9 mouse cellular contexts compared by ENCODE assay signal in genomic region chr1:193242863-193243262, GRCm38 (mm10). TPM values are rescaled to one million over a fixed set of nuclear protein-coding genes. Genes with fewer than 3 reads are reported as not detected.
DNase-seq lines count a peak whose midpoint lies in the region; ATAC-seq and TF ChIP-seq lines count a peak whose summit lies in the region.
"Had no signal": no experiment of that assay in that cellular context is flagged by ENCODE, and none has a peak within 500 bp of the region (broad histone marks: within the 10 kb centered on the region; RNA-seq: fewer than 3 reads in every experiment).

No protein-coding gene starts in this region.

- ATAC-seq in liver, postnatal 0 days: no peak
- ATAC-seq in liver, embryonic 11.5 days (replicated peaks; ENCODE audit: low FRiP score): no peak
- peak; percentile 59 for ATAC-seq in common myeloid progenitor, adult 5-6 weeks (replicated peaks; ENCODE audit: low read depth, poor library complexity, severe bottlenecking)
- no peak for ATAC-seq in erythroid progenitor cell, adult 5-6 weeks (replicated peaks; ENCODE audit: low FRiP score, poor library complexity, severe bottlenecking)

- no peaks in the 10 kb centered on the region for H3K27me3 ChIP-seq in liver, postnatal 0 days (ENCODE audit: insufficient read depth, low read length)
- no peaks in the 10 kb centered on the region for H3K27me3 ChIP-seq in liver, embryonic 11.5 days (replicated peaks; ENCODE audit: control insufficient read depth, insufficient read depth, low read length)

- no peaks in the 10 kb centered on the region for H3K36me3 ChIP-seq in liver, postnatal 0 days (replicated peaks; ENCODE audit: insufficient read depth, low read length)
- H3K36me3 ChIP-seq in liver, embryonic 11.5 days (ENCODE audit: control insufficient read depth, insufficient read depth, low read length): no peaks in the 10 kb centered on the region

- peak; percentile 19 for DNase-seq in gastrocnemius, postnatal 25 days
- DNase-seq in gastrocnemius, adult 8-10 months (ENCODE audit: low spot score in 2 of 2): no peak
- DNase-seq in liver, postnatal 0 days: peak; percentile 16
- DNase-seq in liver, embryonic 11.5 days (ENCODE audit: low spot score): no peak
- peak; percentile 11 for DNase-seq in spleen, adult 12 weeks (ENCODE audit: low spot score)
- DNase-seq in kidney, postnatal 10 days: no peak

- no peaks in the 10 kb centered on the region for H3K9me3 ChIP-seq in liver, postnatal 0 days (ENCODE audit: low read length)
- H3K9me3 ChIP-seq in liver, embryonic 11.5 days (ENCODE audit: control insufficient read depth, low read length): no peaks in the 10 kb centered on the region

- peak overlapping the region; percentile 23; the same call in 1 of the 2 replicates for H3K4me2 ChIP-seq in liver, postnatal 0 days (ENCODE audit: low read depth, low read length)
- no peak overlapping the region for H3K4me2 ChIP-seq in liver, embryonic 11.5 days
- H3K4me2 ChIP-seq: lung, embryonic 14.5 days had no signal

- H3K4me1 ChIP-seq in liver, postnatal 0 days (ENCODE audit: insufficient read depth): no peaks in the 10 kb centered on the region; the same call in 1 of the 2 replicates
- no peaks in the 10 kb centered on the region for H3K4me1 ChIP-seq in liver, embryonic 11.5 days (replicated peaks; ENCODE audit: control insufficient read depth, insufficient read depth, low read length)

- no peak overlapping the region for H3K4me3 ChIP-seq in liver, postnatal 0 days (ENCODE audit: low read depth, low read length)
- H3K4me3 ChIP-seq in liver, embryonic 11.5 days (ENCODE audit: low read depth, low read length): no peak overlapping the region

- no peak overlapping the region for H3K9ac ChIP-seq in liver, postnatal 0 days (replicated peaks)
- H3K9ac ChIP-seq in liver, embryonic 11.5 days (ENCODE audit: low read depth, low read length): no peak overlapping the region
- H3K9ac ChIP-seq: lung, embryonic 14.5 days had no signal

- no peak for TF ChIP-seq CTCF in liver, postnatal 0 days (IDR thresholded peaks at IDR 0.05; ENCODE audit: low read depth)

- no peak for TF ChIP-seq EP300 in liver, postnatal 0 days (IDR thresholded peaks at IDR 0.05; ENCODE audit: low read depth)

- 36% methylated on average over 4 of the region's 4 CpGs for WGBS in liver, postnatal 0 days (ENCODE audit: insufficient replicate concordance)
- 56% methylated on average over 4 of the region's 4 CpGs for WGBS in liver, embryonic 11.5 days

- peak overlapping the region; percentile 56 for H3K27ac ChIP-seq in liver, postnatal 0 days (ENCODE audit: low read depth)
- no peak overlapping the region for H3K27ac ChIP-seq in liver, embryonic 11.5 days (ENCODE audit: low read depth, low read length)

RNA-seq across cellular contexts. Expression of gene Hsd11b1, which starts 21.0 kb away (rescaled TPM):
- 1 to 10 TPM; 6.3 to 7.9 TPM for total RNA-seq in gastrocnemius, postnatal 25 days (2021)
- 1 to 10 TPM; 3.6 to 7.9 (median 4.7) TPM for total RNA-seq in gastrocnemius, adult 8-10 months (2022)
- 252 and 257 TPM in 2 replicates for polyA plus RNA-seq in liver, postnatal 0 days (2015; fragmentation: Nextera tagmentation; extraction: Ambion mirVana)
- 1.1 and 1.8 TPM in 2 replicates for polyA plus RNA-seq in liver, embryonic 11.5 days (2014; fragmentation: Nextera tagmentation; extraction: Ambion mirVana)
- total RNA-seq in common myeloid progenitor, adult 5-6 weeks (2017): 1.4 TPM in 1 of 2 replicates, not detected in the other
- 23.8 and 24.7 TPM in 2 replicates for total RNA-seq in erythroid progenitor cell, adult 5-6 weeks (2015; ENCODE audit: low replicate concordance)
- total RNA-seq in erythroid progenitor cell, adult 5-6 weeks (2017; ENCODE audit: low replicate concordance): 7.7 and 8.5 TPM in 2 replicates

RNA-seq across cellular contexts. Expression of gene G0s2, which starts 30.2 kb away (rescaled TPM):
- 10 to 100 TPM; 14.8 to 47.8 TPM for total RNA-seq in gastrocnemius, postnatal 25 days (2021)
- total RNA-seq in gastrocnemius, adult 8-10 months (2022): 10 to 100 TPM; 14.5 to 30.2 (median 27.6) TPM
- polyA plus RNA-seq in liver, postnatal 0 days (2015; fragmentation: Nextera tagmentation; extraction: Ambion mirVana): 269 and 386 TPM in 2 replicates
- 33.2 and 33.3 TPM in 2 replicates for polyA plus RNA-seq in liver, embryonic 11.5 days (2014; fragmentation: Nextera tagmentation; extraction: Ambion mirVana)
- total RNA-seq in common myeloid progenitor, adult 5-6 weeks (2017): 0.29 and 3.4 TPM in 2 replicates
- 3.8 and 7.6 TPM in 2 replicates for total RNA-seq in erythroid progenitor cell, adult 5-6 weeks (2015; ENCODE audit: low replicate concordance)
- total RNA-seq in erythroid progenitor cell, adult 5-6 weeks (2017; ENCODE audit: low replicate concordance): 2.3 and 6.8 TPM in 2 replicates

RNA-seq across cellular contexts. Expression of gene Lamb3, which starts 35.4 kb away (rescaled TPM):
- 1 to 10 TPM; 2.0 to 2.7 TPM for total RNA-seq in gastrocnemius, postnatal 25 days (2021)
- total RNA-seq in gastrocnemius, adult 8-10 months (2022): 1 to 10 TPM; 2.1 to 5.0 (median 2.5) TPM
- polyA plus RNA-seq in liver, postnatal 0 days (2015; fragmentation: Nextera tagmentation; extraction: Ambion mirVana): 1.3 and 1.5 TPM in 2 replicates
- 0.15 and 0.48 TPM in 2 replicates for polyA plus RNA-seq in liver, embryonic 11.5 days (2014; fragmentation: Nextera tagmentation; extraction: Ambion mirVana)
- total RNA-seq in common myeloid progenitor, adult 5-6 weeks (2017): 0.39 and 2.1 TPM in 2 replicates
- 13.0 TPM in 1 of 2 replicates, not detected in the other for total RNA-seq in erythroid progenitor cell, adult 5-6 weeks (2015; ENCODE audit: low replicate concordance)
- 1.3 TPM in 1 of 2 replicates, not detected in the other for total RNA-seq in erythroid progenitor cell, adult 5-6 weeks (2017; ENCODE audit: low replicate concordance)

RNA-seq across cellular contexts. Expression of gene Traf3ip3, which starts 41.4 kb away (rescaled TPM):
- 1 to 10 TPM; 2.1 to 3.3 TPM for total RNA-seq in gastrocnemius, postnatal 25 days (2021)
- 1 to 10 TPM in 1 of 4 experiments, under 1 TPM in 3; 0.48 to 2.0 (median 0.74) TPM for total RNA-seq in gastrocnemius, adult 8-10 months (2022)
- polyA plus RNA-seq in liver, postnatal 0 days (2015; fragmentation: Nextera tagmentation; extraction: Ambion mirVana): 8.3 and 9.1 TPM in 2 replicates
- polyA plus RNA-seq in liver, embryonic 11.5 days (2014; fragmentation: Nextera tagmentation; extraction: Ambion mirVana): 8.5 and 9.2 TPM in 2 replicates
- total RNA-seq in common myeloid progenitor, adult 5-6 weeks (2017): 36.7 and 65.1 TPM in 2 replicates
- total RNA-seq in erythroid progenitor cell, adult 5-6 weeks (2015; ENCODE audit: low replicate concordance): 13.0 and 59.9 TPM in 2 replicates
- total RNA-seq in erythroid progenitor cell, adult 5-6 weeks (2017; ENCODE audit: low replicate concordance): 6.7 and 8.6 TPM in 2 replicates

Comparison
In these comparisons a context has a peak if more than half of its experiments do, and no peak if none do; other contexts are left out.
1. DNase-seq: peak in gastrocnemius, postnatal 25 days (single experiment), liver, postnatal 0 days (single experiment) and spleen, adult 12 weeks (single experiment); none in gastrocnemius, adult 8-10 months (0 of 2), liver, embryonic 11.5 days (single experiment) and kidney, postnatal 10 days (single experiment).